ENCODE assay signal across 28 mouse cellular contexts in the genomic region with DNA sequence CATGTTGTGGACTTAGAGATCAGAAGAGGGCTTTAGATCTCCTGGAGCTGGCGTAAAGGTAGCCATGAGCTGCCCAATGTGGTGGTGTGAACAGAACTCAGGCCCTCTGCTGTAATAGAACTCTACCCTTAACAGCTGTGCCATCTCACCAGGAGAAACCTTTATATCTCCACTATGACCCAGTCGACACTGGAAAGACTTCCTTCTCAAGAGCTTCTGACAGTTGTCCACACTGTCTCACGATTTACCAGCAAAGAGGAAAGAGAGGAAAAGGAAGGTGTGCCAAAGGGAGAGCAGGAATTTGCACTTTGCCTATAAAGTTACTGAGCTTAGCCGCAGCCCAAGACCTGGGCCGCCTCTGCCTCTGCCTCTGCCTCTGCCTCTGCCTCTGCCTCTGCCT. TPM values are rescaled to one million over a fixed set of nuclear protein-coding genes. Genes with fewer than 3 reads are reported as not detected.
"Had no signal": no experiment of that assay in that cellular context is flagged by ENCODE, and none has a peak within 500 bp of the region (broad histone marks: within the 10 kb centered on the region; RNA-seq: fewer than 3 reads in every experiment).

No protein-coding gene starts in this region.

- H3K27me3 ChIP-seq: hindbrain, embryonic 12.5 days; intestine, embryonic 15.5 days; limb, embryonic 12.5 days; limb, embryonic 15.5 days had no signal

- H3K27ac ChIP-seq: gastrocnemius, adult 2 months; heart, adult 2 months; heart, embryonic 13.5 days; heart, embryonic 15.5 days; hindbrain, embryonic 10.5 days; hindbrain, embryonic 12.5 days; hindbrain, embryonic 14.5 days; intestine, embryonic 15.5 days; layer of hippocampus, adult 2 months; limb, embryonic 12.5 days; limb, embryonic 15.5 days; liver, embryonic 12.5 days; liver, embryonic 14.5 days had no signal

- H3K36me3 ChIP-seq: heart, embryonic 13.5 days; heart, embryonic 15.5 days; hindbrain, embryonic 10.5 days; hindbrain, embryonic 12.5 days; intestine, embryonic 15.5 days; limb, embryonic 12.5 days; limb, embryonic 15.5 days; liver, embryonic 12.5 days had no signal

- H3K4me3 ChIP-seq: gastrocnemius, adult 2 months; heart, adult 2 months; heart, embryonic 13.5 days; heart, embryonic 15.5 days; hindbrain, embryonic 10.5 days; hindbrain, embryonic 12.5 days; intestine, embryonic 15.5 days; layer of hippocampus, adult 2 months; limb, embryonic 12.5 days; limb, embryonic 15.5 days; liver, embryonic 12.5 days had no signal

- H3K9me3 ChIP-seq: heart, embryonic 13.5 days; heart, embryonic 15.5 days; hindbrain, embryonic 12.5 days; intestine, embryonic 15.5 days; limb, embryonic 12.5 days; limb, embryonic 15.5 days; liver, embryonic 12.5 days had no signal

- H3K9ac ChIP-seq: heart, embryonic 13.5 days; heart, embryonic 15.5 days; hindbrain, embryonic 12.5 days; hindbrain, embryonic 14.5 days; intestine, embryonic 15.5 days; limb, embryonic 12.5 days; limb, embryonic 15.5 days; liver, embryonic 12.5 days; liver, embryonic 14.5 days had no signal

- H3K4me2 ChIP-seq: heart, embryonic 11.5 days; heart, embryonic 13.5 days; heart, embryonic 15.5 days; hindbrain, embryonic 12.5 days; hindbrain, embryonic 14.5 days; intestine, embryonic 15.5 days; limb, embryonic 12.5 days; limb, embryonic 15.5 days; liver, embryonic 12.5 days had no signal

- DNase-seq: gastrocnemius, adult 2 months; gastrocnemius, postnatal 10 days; gastrocnemius, postnatal 25 days; heart, adult 2 months; heart, postnatal 4 days; kidney, adult 18-20 months; kidney, adult 8-10 months; kidney, postnatal 10 days; kidney, postnatal 25 days; kidney, postnatal 4 days; layer of hippocampus, postnatal 36 days had no signal

- ATAC-seq: hindbrain, embryonic 16.5 days; intestine, embryonic 15.5 days; intestine, postnatal 0 days; liver, embryonic 12.5 days had no signal

RNA-seq across cellular contexts. Expression of gene Hes5, which starts 18.9 kb away (rescaled TPM):
- total RNA-seq: gastrocnemius, adult 2 months; gastrocnemius, postnatal 25 days; granulocyte monocyte progenitor cell, adult 5-6 weeks; heart, adult 2 months; heart, postnatal 4 days; liver, adult 2 months had no signal
- polyA plus RNA-seq: heart, postnatal 0 days; liver, adult 2 months had no signal
